Mouse (Mus musculus) cerebellum, adult 2 months (tissue): ENCODE measurements at regions not wholly inside any gene's neighbourhood (a gene's known extent, or its start where the extent isn't known, plus 50 kb on each side); places are given as distances from the start of the nearest gene placed in this dataset.

ENCODE experiments used
- CTCF ChIP-seq: fragments of 200-500 bp; IDR thresholded peaks from 2 replicates; pipeline ENCODE4 v1.5.1; 2011; ENCODE audit warnings: low read depth, mild to moderate bottlenecking, control low read depth, low read length, moderate library complexity, borderline replicate concordance; ENCODE audit not compliant: insufficient read depth
- POLR2A ChIP-seq: fragments of 200-500 bp; IDR thresholded peaks from 2 replicates; pipeline ENCODE4 v1.6.1; 2011; ENCODE audit warnings: low read length, control low read depth, borderline replicate concordance; ENCODE audit not compliant: insufficient read depth

GRCm38 (mm10) chr10:19192971-19193758 is 163.2 kb upstream of the Olig3 start:
- TF ChIP-seq CTCF (no peak), POLR2A (no peak)
